Mouse (Mus musculus) ES-E14 (cell line): ENCODE data around the gene Fcgr2b. TPM values are rescaled to one million over a fixed set of nuclear protein-coding genes. Genes with fewer than 3 reads are reported as not detected.
A peak's percentile ranks its signal among the peaks of the same experiment; 100 is the strongest.

Experiments used
- DNase-seq: peaks from one replicate; pipeline ENCODE4 v3.0.0-alpha.2; 2013; ENCODE audit warnings: low read depth, low spot score
- H3K27ac ChIP-seq: 2 replicates; pipeline ENCODE4 v1.5.1; 2012; ENCODE audit warnings: low read depth, mild to moderate bottlenecking, low read length, moderate library complexity, mixed read lengths; ENCODE audit not compliant: poor library complexity, insufficient read depth, severe bottlenecking
- H3K36me3 ChIP-seq: 2 replicates; pipeline ENCODE4 v1.6.1; 2012; ENCODE audit warnings: mild to moderate bottlenecking, low read length, moderate library complexity, mixed read lengths; ENCODE audit not compliant: control insufficient read depth, poor library complexity, insufficient read depth, severe bottlenecking
- H3K4me1 ChIP-seq, 2 experiments: fragments of 150-350 bp in 1 of 2; sonication (generic) in 1 of 2; 2 replicates each; pipeline ENCODE4 v1.6.1; 2012; ENCODE audit warnings: low read length in 2 of 2, mild to moderate bottlenecking in 1 of 2, mixed read lengths in 1 of 2; ENCODE audit not compliant: control insufficient read depth in 2 of 2, insufficient read depth in 2 of 2, poor library complexity in 1 of 2
- H3K4me3 ChIP-seq, 2 experiments: fragments of 150-350 bp in 1 of 2; sonication (generic) in 1 of 2; 2 replicates each; pipeline ENCODE4 v1.5.1; 2012; ENCODE audit warnings: low read length in 2 of 2, low read depth in 1 of 2, mild to moderate bottlenecking in 1 of 2, mixed read lengths in 1 of 2; ENCODE audit not compliant: insufficient read depth in 1 of 2, poor library complexity in 1 of 2, severe bottlenecking in 1 of 2
- H3K9ac ChIP-seq: 2 replicates; pipeline ENCODE4 v1.6.1; 2012; ENCODE audit warnings: low read depth, mild to moderate bottlenecking, low read length, mixed read lengths; ENCODE audit not compliant: poor library complexity, insufficient read depth, severe bottlenecking
- H3K9me3 ChIP-seq: fragments of 150-350 bp; sonication (generic); 2 replicates; pipeline ENCODE4 v1.6.1; 2012; ENCODE audit warnings: low read depth, mild to moderate bottlenecking, low read length; ENCODE audit not compliant: control insufficient read depth, insufficient read depth
- CHD2 ChIP-seq: IDR thresholded peaks from 2 replicates; pipeline ENCODE4 v1.6.1; 2014; ENCODE audit warnings: mild to moderate bottlenecking, low read depth, low read length, inconsistent platforms
- HCFC1 ChIP-seq: IDR thresholded peaks from 2 replicates; pipeline ENCODE4 v1.6.1; 2012; ENCODE audit warnings: low read length, inconsistent platforms, borderline replicate concordance; ENCODE audit not compliant: insufficient read depth
- MAFK ChIP-seq: IDR thresholded peaks from 2 replicates; pipeline ENCODE4 v1.6.1; 2014; ENCODE audit warnings: mild to moderate bottlenecking, low read depth, low read length, inconsistent platforms; ENCODE audit not compliant: insufficient read depth
- ZC3H11A ChIP-seq: IDR thresholded peaks from 2 replicates; pipeline ENCODE4 v1.6.1; 2012; ENCODE audit warnings: low read depth, mild to moderate bottlenecking, inconsistent platforms, low read length, borderline replicate concordance
- ZNF384 ChIP-seq: IDR thresholded peaks from 2 replicates; pipeline ENCODE4 v1.6.1; 2012; ENCODE audit warnings: low read depth, low read length, inconsistent platforms
- in situ Hi-C, 2 experiments: fragments of 600-800 bp; cut with MboI; formaldehyde crosslinking; loops; one replicate each; pipeline ENCODE4 v1.15.1; 2025; ENCODE audit warnings: low sequenced_read_pairs in 2 of 2, inconsistent platforms in 1 of 2; ENCODE audit not compliant: unreplicated experiment in 2 of 2
- total RNA-seq: library from RNA; depleted of rRNA; stranded (reverse); fragments of 300-350 nt; gene quantifications from 2 replicates; pipeline ENCODE4 v1.2.3, GENCODE M21; 2012

Fcgr2b gene
- total RNA-seq, 1 experiment = 2.4 TPM

- Histone ChIP-seq H3K9ac (no peak overlapping the region), H3K36me3 (no peaks in the 10 kb centered on the region), H3K4me3 (no peak overlapping the region), H3K27ac (no peak overlapping the region), H3K9me3 (no peaks in the 10 kb centered on the region), H3K4me1 (no peaks in the 10 kb centered on the region)
- DNase-seq = no peak
- TF ChIP-seq ZC3H11A = no peak
- no peak for TF ChIP-seq MAFK
- no peak for TF ChIP-seq HCFC1
- no peak for TF ChIP-seq CHD2
- TF ChIP-seq ZNF384 = no peak
- in situ Hi-C loops = no loop called here
These were observed 40.5 kb upstream of the Fcgr2b start for GRCm38 (mm10) chr1:171016676-171017356.

- DNase-seq = no peak
- in situ Hi-C loops = no loop called here
- H3K36me3 ChIP-seq = no peaks in the 10 kb centered on the region
- H3K4me1 ChIP-seq = no peaks in the 10 kb centered on the region
- no peak overlapping the region for H3K27ac ChIP-seq
- TF ChIP-seq CHD2 = no peak
- no peak for TF ChIP-seq ZNF384
- no peak for TF ChIP-seq HCFC1
- no peak for TF ChIP-seq MAFK
- TF ChIP-seq ZC3H11A = no peak
- no peak overlapping the region for H3K4me3 ChIP-seq
- no peaks in the 10 kb centered on the region for H3K9me3 ChIP-seq
- H3K9ac ChIP-seq = no peak overlapping the region
These were observed 35.4 kb upstream of the Fcgr2b start for GRCm38 (mm10) chr1:171011733-171012132.

GRCm38 (mm10) chr1:171006905-171007304 is 30.6 kb upstream of the Fcgr2b start:
- Histone ChIP-seq H3K4me1 (no peaks in the 10 kb centered on the region), H3K36me3 (no peaks in the 10 kb centered on the region), H3K9ac (no peak overlapping the region), H3K9me3 (no peaks in the 10 kb centered on the region), H3K27ac (no peak overlapping the region), H3K4me3 (no peak overlapping the region)
- TF ChIP-seq ZC3H11A (peak; percentile 23; the same call in 1 of the 2 replicates), HCFC1 (no peak), ZNF384 (no peak), CHD2 (no peak)
- in situ Hi-C loops = no loop called here
- DNase-seq = peak; percentile 47

- Histone ChIP-seq H3K4me3 (no peak overlapping the region), H3K9ac (no peak overlapping the region), H3K27ac (no peak overlapping the region), H3K4me1 (no peaks in the 10 kb centered on the region), H3K36me3 (no peaks in the 10 kb centered on the region), H3K9me3 (no peaks in the 10 kb centered on the region)
- TF ChIP-seq ZNF384 (no peak), CHD2 (no peak), HCFC1 (no peak), ZC3H11A (no peak), MAFK (no peak)
- DNase-seq = no peak
- in situ Hi-C loops = no loop called here
These were observed 30.0 kb upstream of the Fcgr2b start for GRCm38 (mm10) chr1:171006335-171006734.
